Mouse (Mus musculus): ENCODE measurements around the gene Pno1.

DNA sequence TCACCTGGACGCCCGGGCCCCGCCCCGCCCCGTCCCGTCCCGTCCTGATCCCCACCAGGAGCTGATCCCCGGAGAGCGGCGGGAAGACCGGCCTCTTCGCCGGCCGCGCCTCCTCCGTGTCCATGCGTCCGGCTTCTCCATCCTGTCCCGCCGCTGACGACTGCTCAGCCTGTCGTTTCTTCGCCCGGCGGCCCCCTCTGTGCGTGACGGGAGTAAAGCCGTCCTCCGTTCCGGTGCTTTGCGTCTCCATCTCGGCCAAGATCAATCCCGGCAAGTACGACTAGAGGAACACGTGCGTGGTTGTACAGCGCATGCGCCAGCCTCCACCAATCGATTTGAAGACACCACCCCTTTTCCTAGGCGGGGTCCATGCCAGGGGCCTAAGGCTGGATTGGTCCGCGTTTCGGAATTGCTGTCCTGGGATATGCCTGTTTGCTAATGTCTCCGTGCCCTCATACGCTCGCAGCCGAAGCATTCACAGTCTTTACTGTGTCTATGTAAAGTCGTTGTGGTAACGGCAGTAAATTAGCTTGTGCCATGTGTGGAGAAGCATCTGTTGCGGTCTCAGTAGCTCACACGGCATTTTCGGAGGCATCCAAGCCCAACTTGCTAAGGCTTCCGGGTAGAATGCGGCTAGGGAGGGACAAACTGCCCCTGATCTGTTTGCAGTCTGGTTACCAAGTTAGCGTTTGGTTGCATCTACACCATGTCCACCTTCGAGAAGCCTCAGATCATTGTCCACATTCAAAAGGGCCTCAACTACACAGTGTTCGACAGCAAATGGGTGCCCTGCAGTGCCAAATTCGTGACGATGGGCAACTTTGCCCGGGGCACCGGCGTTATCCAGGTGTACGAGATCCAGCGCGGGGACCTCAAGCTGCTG is at the start of gene Pno1:
- TF ChIP-seq CTCF (IDR thresholded peaks at IDR 0.05; ENCODE audit: low read depth) (no peak), EP300 (IDR thresholded peaks at IDR 0.05; ENCODE audit: low read depth) (peak; percentile 95)

All from heart, postnatal 0 days (tissue).